Mouse (Mus musculus): ENCODE results near the gene Nadk.

DNA sequence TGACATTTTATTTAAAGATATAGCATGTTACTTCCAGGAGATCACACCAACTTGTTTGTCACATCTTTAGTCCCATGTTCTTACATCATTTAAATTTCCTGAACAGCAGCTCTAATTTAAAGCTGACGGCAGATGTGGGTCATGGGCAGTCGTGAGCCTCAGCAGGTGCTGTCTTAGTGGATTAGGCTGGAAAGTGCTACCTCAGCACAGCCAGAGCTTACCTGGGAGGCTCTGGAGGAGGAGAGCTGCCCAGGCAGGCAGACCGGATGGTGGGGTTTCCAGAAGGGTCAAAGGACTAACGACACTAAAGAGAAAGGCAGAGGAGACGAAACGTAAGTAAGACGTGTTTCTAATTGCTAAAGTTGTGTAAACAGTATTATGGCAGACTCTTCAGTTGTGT lies 39.9 kb upstream of the Nadk start:
- TF ChIP-seq CTCF (IDR thresholded peaks at IDR 0.05) (no peak), POLR2A (IDR thresholded peaks at IDR 0.05; ENCODE audit: insufficient read depth, low read depth, low read length) (no peak), EP300 (IDR thresholded peaks at IDR 0.05; ENCODE audit: insufficient read depth, low read depth, low read length) (no peak)
